Mouse (Mus musculus): ENCODE data around the gene Olfr1286.

Olfr1286 gene

DNA sequence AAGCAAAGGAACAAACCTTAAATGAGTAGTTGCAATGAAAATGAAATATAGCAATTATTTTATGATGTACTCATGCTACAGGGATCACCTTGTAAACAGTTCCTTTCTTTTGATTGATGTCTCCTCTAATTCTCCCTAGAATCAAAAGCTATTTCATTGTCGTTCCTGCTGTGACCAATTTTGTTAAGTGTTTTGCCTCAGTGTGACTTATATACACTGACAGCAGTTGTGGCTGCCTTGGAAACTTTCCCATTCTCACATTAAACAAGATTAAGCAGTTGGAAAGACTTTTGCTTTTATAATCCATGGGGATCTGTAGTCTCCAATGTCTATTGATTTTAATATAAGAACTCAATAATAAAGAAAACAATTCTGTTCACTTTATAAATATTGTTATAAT lies at the start of gene Olfr1286:
Gene Olfr1286 (minus strand): TSS at position 185 of the 400 bp plus-strand sequence.
- DNase-seq (ENCODE audit: low read depth, low spot score), result no peak

DNA sequence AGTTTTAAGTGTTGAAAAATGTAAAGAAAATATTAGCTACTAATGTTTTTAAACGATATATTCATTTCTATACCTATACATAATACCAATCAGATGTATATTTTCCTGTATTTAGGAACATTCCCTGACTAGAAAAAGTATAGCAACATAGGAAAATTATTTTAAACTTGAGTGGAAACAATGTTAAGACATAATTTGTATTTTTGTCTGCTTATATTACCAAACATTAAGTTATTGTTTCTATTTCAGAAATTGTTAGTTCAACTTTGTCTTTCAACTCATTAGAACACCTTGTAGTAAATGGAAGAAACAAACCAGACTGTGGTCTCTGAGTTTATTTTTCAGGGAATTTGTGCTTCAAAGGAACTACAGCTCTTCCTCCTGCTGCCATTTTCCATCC lies 25.9 kb upstream of the Olfr1286 start, which contains the start of gene Olfr1287:
Gene Olfr1287 (plus strand): TSS at position 301 of the 400 bp plus-strand sequence.
- DNase-seq (ENCODE audit: low read depth, low spot score), result no peak

- DNase-seq (ENCODE audit: low read depth, low spot score), result no peak
These were observed 47.7 kb downstream of the Olfr1286 start, which contains the start of gene Olfr1284 for GRCm38 (mm10) chr2:111375222-111375621. Olfr1284 (plus strand) TSS chr2:111375522.
